13 mouse cellular contexts compared by ENCODE assay signal in genomic region chr7:65639821-65640382, GRCm38 (mm10). TPM values are rescaled to one million over a fixed set of nuclear protein-coding genes. Genes with fewer than 3 reads are reported as not detected.
DNase-seq lines count a peak whose midpoint lies in the region; ATAC-seq and TF ChIP-seq lines count a peak whose summit lies in the region.
"Had no signal": no experiment of that assay in that cellular context is flagged by ENCODE, and none has a peak within 500 bp of the region (broad histone marks: within the 10 kb centered on the region; RNA-seq: fewer than 3 reads in every experiment).

No protein-coding gene starts in this region.

- H3K4me2 ChIP-seq in liver, embryonic 16.5 days (ENCODE audit: low read depth, low read length): peak overlapping the region; percentile 56
- no peak overlapping the region for H3K4me2 ChIP-seq in kidney, embryonic 14.5 days (replicated peaks; ENCODE audit: low read depth, low read length)
- H3K4me2 ChIP-seq: embryonic facial prominence, embryonic 12.5 days; forebrain, embryonic 13.5 days had no signal

- intact Hi-C loops in left cerebral cortex, postnatal 4 days (cut with DNase I): loop anchor here (5.0 kb wide), 1 partner anchor 323 kb away; no protein-coding TSS in a partner anchor

- H3K36me3 ChIP-seq in liver, embryonic 16.5 days (ENCODE audit: control insufficient read depth, insufficient read depth): no peaks in the 10 kb centered on the region
- H3K36me3 ChIP-seq in kidney, embryonic 14.5 days (ENCODE audit: control insufficient read depth, insufficient read depth, low read length): no peaks in the 10 kb centered on the region
- H3K36me3 ChIP-seq: embryonic facial prominence, embryonic 12.5 days had no signal

- TF ChIP-seq CTCF in bone marrow, adult 2 months (IDR thresholded peaks at IDR 0.05; ENCODE audit: control insufficient read depth, insufficient read depth, low read length): no peak

- no peak for TF ChIP-seq POLR2A in bone marrow, adult 2 months (IDR thresholded peaks at IDR 0.05; ENCODE audit: borderline replicate concordance, control insufficient read depth, low read depth, low read length)

- H3K27ac ChIP-seq in bone marrow, adult 2 months (ENCODE audit: control insufficient read depth, insufficient read depth, low read depth, low read length, poor library complexity): peak overlapping the region; percentile 68
- peak overlapping the region; percentile 95 for H3K27ac ChIP-seq in liver, embryonic 16.5 days (ENCODE audit: low read length)
- no peak overlapping the region for H3K27ac ChIP-seq in kidney, embryonic 14.5 days (ENCODE audit: low read depth, low read length)
- H3K27ac ChIP-seq: embryonic facial prominence, embryonic 12.5 days; forebrain, embryonic 13.5 days; macrophage had no signal

- no peaks in the 10 kb centered on the region for H3K9me3 ChIP-seq in liver, embryonic 16.5 days (replicated peaks; ENCODE audit: control insufficient read depth, low read length)
- no peaks in the 10 kb centered on the region for H3K9me3 ChIP-seq in kidney, embryonic 14.5 days (ENCODE audit: control insufficient read depth, low read length)
- H3K9me3 ChIP-seq: embryonic facial prominence, embryonic 12.5 days; forebrain, embryonic 13.5 days had no signal

- no peak overlapping the region for H3K4me3 ChIP-seq in bone marrow, adult 2 months (replicated peaks; ENCODE audit: control insufficient read depth, low read depth, low read length)
- no peak overlapping the region for H3K4me3 ChIP-seq in liver, embryonic 16.5 days (ENCODE audit: low read depth, low read length)
- H3K4me3 ChIP-seq in kidney, embryonic 14.5 days (ENCODE audit: low read length): no peak overlapping the region
- H3K4me3 ChIP-seq: embryonic facial prominence, embryonic 12.5 days; forebrain, embryonic 13.5 days had no signal

- H3K4me1 ChIP-seq in bone marrow, adult 2 months (ENCODE audit: control insufficient read depth, insufficient read depth, low read length): peaks cover 4% of the 10 kb centered on the region
- H3K4me1 ChIP-seq in liver, embryonic 16.5 days (ENCODE audit: control insufficient read depth, low read depth, low read length): peaks cover 41% of the 10 kb centered on the region
- H3K4me1 ChIP-seq in kidney, embryonic 14.5 days (ENCODE audit: control insufficient read depth, insufficient read depth, low read length): no peaks in the 10 kb centered on the region
- H3K4me1 ChIP-seq: embryonic facial prominence, embryonic 12.5 days had no signal

- no peaks in the 10 kb centered on the region; the same call in 1 of the 2 replicates for H3K27me3 ChIP-seq in liver, embryonic 16.5 days (ENCODE audit: control insufficient read depth, insufficient read depth, low read depth, low read length)
- H3K27me3 ChIP-seq in kidney, embryonic 14.5 days (ENCODE audit: control insufficient read depth, insufficient read depth, low read length): peaks cover 6% of the 10 kb centered on the region

- peak; percentile 30 for DNase-seq in left cerebral cortex, adult 11 months (ENCODE audit: low spot score)
- no peak for DNase-seq in left cerebral cortex, postnatal 4 days
- DNase-seq in c-Kit-positive CD71-positive TER-119-positive erythroid progenitor cells, embryonic 14.5 days (ENCODE audit: low spot score): peak; percentile 85
- no peak for DNase-seq in adipocyte (ENCODE audit: low spot score)
- DNase-seq: adrenal gland, adult 2 months; cerebellum, adult 18-20 months; gastrocnemius, postnatal 25 days had no signal

- WGBS in bone marrow, adult 2 months: 46% methylated on average over 6 of the region's 6 CpGs
- WGBS in liver, embryonic 16.5 days (ENCODE audit: insufficient replicate concordance): 13% methylated on average over 6 of the region's 6 CpGs
- 75% methylated on average over 6 of the region's 6 CpGs for WGBS in kidney, embryonic 14.5 days

- peak; percentile 48 for ATAC-seq in liver, embryonic 16.5 days (ENCODE audit: low read depth)
- no peak for ATAC-seq in kidney, embryonic 14.5 days (ENCODE audit: low FRiP score, low TSS enrichment)
- ATAC-seq: forebrain, embryonic 13.5 days had no signal

- H3K9ac ChIP-seq in liver, embryonic 16.5 days (ENCODE audit: low read depth, low read length): peak overlapping the region; percentile 41
- H3K9ac ChIP-seq in kidney, embryonic 14.5 days (ENCODE audit: low read depth, low read length): no peak overlapping the region
- H3K9ac ChIP-seq: embryonic facial prominence, embryonic 12.5 days; forebrain, embryonic 13.5 days had no signal

RNA-seq across cellular contexts. Expression of gene Tarsl2, which starts 4.8 kb away (rescaled TPM):
- 10 to 100 TPM; 41.3 to 42.1 TPM for total RNA-seq in left cerebral cortex, postnatal 4 days (2021)
- 5.1 and 6.3 TPM in 2 replicates for polyA plus RNA-seq in bone marrow, adult 2 months (2011; ENCODE audit: insufficient read depth, insufficient read length, low replicate concordance, missing spikeins)
- 10.7 and 11.3 TPM in 2 replicates for polyA plus RNA-seq in liver, embryonic 16.5 days (2015; fragmentation: Nextera tagmentation; extraction: Ambion mirVana)
- polyA plus RNA-seq in kidney, embryonic 14.5 days (2014; fragmentation: Nextera tagmentation; extraction: Ambion mirVana): 6.8 and 14.0 TPM in 2 replicates

RNA-seq across cellular contexts. Expression of gene Tm2d3, which starts 51.1 kb away (rescaled TPM):
- total RNA-seq in left cerebral cortex, postnatal 4 days (2021): 10 to 100 TPM; 27.8 to 36.4 TPM
- polyA plus RNA-seq in bone marrow, adult 2 months (2011; ENCODE audit: insufficient read depth, insufficient read length, low replicate concordance, missing spikeins): 17.0 and 57.9 TPM in 2 replicates
- 30.8 and 32.6 TPM in 2 replicates for polyA plus RNA-seq in liver, embryonic 16.5 days (2015; fragmentation: Nextera tagmentation; extraction: Ambion mirVana)
- 87.0 and 108 TPM in 2 replicates for polyA plus RNA-seq in kidney, embryonic 14.5 days (2014; fragmentation: Nextera tagmentation; extraction: Ambion mirVana)

Comparison
In these comparisons a context has a peak if more than half of its experiments do, and no peak if none do; other contexts are left out.
1. DNase-seq: peak in left cerebral cortex, adult 11 months (single experiment) and c-Kit-positive CD71-positive TER-119-positive erythroid progenitor cells, embryonic 14.5 days (single experiment); none in left cerebral cortex, postnatal 4 days (single experiment) and adipocyte (single experiment).